Mouse (Mus musculus): ENCODE measurements around the gene Xpo1.
"Not testable (repeated sequence)": the region's sequence is repeated elsewhere in the genome, so short reads cannot be mapped to it uniquely, and the experiment has no call there.

The Xpo1 gene

DNA sequence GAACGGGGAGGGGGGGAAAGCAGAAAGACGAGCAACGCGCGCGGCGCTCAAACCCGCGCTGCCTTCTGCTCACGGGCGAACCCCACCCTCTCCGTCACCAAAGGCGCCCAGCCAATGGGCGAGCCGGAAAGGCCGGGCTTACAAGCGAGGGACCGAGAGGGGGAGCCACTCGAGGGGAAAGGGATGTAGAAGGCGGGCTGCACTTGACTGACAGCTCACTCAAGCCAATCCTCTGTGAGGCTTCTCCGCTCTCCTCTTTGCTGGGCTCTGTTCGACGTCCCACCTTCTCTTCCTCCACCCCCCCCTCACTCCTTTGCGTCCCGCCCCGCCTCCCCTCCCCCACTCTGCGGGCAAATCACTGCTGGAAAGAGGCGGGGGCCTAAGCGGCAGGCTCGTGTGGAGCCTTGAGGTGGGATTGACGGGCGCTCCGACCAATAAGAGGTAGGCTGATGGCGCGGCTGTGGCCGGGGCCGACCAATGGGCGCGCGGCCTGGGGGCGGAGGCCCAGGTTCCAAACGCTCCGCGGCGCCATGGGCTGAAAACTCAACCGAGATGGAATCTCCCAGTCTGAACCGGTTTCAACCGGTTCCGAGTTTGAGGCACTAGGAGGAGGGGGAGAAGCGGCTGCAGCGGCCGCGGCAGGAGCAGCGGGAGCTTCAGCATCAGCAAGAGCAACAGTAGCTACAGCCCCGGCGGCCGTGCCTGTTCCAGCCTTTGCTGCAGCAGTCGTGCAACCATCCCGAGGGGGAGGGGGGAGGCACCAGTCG, at the start of gene Xpo1:
TSS of gene Xpo1 (plus strand) at position 615 of the 767 bp plus-strand sequence.
- DNase-seq (ENCODE audit: low spot score in 2 of 2): peak; percentile 100

DNA sequence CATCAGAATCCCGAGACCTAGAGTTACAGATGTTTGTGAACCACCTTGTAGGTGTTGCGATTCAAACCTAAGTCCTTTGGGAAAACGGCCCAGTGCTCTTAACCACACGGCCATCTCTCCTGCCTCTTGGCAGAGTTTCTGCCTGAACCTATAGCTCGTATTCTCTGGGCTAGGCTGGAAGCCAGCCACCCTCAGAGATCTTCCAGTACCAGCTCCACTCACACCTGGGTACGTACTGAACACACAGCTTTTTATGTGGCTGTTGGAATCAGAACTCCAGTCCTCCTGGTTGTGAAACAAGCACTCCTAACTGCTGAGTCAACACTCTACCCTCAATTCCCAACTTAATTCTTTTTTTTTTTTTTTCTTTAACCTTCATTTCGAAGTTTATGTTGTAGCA, 46.1 kb upstream of the Xpo1 start:
- DNase-seq (ENCODE audit: low spot score in 2 of 2): no peak

DNA sequence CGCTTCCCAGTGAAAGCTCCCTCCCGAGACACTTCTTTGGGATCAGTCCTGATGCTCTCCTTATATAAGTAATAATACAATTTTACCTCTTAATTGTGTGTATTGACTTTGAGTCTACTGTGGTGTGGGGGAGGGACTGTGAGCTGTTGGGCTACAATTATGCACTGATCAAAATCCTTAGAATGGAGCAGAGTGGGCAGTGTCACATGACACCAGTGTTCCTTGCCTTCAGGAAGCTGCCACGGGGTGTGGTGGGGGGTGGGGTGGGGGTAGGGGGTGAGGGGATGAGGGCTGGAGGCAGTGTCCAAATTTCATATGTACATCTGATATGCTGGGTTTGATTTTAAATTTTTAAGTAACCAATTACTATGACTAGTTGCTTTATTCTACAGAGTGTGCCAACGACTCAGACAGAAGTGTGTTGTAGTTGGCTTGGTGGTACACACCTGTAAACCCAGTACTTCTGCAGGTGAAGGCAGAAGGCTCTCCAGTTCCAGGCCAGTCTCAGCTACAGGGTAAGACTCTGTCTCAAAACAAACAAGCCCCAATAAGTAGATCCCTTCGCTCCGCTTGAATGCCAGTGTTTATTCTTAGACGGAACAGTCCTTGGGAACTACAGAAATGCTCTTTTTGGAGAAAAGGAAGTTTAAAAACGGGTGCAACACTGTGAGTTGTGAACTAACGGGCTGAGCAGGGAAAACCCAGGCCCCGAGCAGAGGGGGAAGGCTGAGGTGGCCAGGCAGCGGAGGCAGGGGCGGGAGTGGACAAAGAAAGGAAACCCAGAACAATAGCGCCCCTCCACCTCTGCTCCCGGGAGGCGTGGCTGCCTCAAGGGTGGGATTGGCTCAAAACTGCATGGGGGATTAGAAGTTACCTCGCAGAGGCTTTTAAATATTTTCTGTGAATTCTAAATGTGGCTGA, 45.0 kb upstream of the Xpo1 start:
- DNase-seq (ENCODE audit: low spot score in 2 of 2): no peak

DNA sequence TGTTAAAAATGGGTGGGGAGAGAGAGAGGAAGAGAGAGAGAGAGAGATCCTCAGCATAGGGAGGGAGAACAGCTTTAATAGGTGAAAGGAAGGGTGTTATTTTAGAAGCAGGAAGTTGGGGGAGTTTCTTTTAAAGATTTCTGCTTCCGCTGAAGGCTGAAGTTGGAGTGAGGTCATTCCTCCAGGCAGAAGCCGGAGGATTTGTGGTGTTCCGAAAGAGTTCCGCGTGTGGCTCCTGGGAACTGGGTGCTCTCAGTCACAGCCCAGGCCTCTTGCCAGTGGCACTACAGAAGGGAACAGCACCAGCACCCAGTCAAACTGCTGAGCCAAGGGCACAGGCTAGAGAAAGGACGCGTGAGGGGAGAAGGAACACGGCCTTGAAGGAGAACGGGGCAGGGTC, 38.4 kb upstream of the Xpo1 start:
- DNase-seq (ENCODE audit: low spot score in 2 of 2): no peak

DNA sequence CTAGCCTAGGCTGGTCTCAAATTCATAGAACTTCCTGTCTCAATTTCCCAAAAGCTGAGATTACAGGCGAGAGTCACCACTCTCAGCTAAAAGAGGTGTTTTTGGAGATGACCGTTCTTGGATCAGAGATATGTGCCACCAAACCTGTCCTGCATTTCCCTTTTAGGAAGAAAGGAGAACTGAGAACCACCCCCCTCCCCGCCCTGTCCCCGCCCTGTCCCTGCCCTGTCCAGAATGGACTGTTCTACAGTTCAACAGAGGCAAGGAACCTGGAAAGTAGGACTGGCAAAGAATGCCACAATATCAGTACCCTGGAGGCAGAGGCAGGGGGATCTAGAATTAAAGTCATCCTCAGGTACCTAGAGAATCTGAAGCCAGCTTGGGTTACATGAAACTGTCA, 19.8 kb upstream of the Xpo1 start:
- no peak for DNase-seq (ENCODE audit: low spot score in 2 of 2)

DNA sequence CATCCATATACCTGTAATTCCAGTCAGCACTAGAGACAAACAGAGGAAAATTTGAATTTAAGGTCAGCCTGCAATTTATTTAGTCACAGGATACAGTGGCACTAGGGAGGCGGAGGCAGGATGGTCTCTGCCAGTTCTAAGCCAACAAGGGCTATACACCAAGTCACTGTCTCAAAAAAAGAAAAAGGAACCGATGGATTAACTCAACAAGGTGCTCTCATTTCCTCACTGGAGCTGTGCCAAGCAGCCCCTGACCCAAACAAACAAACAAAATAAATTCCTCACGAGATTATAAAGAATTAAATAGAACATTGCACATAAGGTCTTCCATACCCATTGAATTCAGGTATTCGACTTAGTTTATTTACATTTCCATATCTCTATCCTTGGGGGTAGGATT, 1.9 kb upstream of the Xpo1 start:
- DNase-seq (ENCODE audit: low spot score in 2 of 2): no peak

DNA sequence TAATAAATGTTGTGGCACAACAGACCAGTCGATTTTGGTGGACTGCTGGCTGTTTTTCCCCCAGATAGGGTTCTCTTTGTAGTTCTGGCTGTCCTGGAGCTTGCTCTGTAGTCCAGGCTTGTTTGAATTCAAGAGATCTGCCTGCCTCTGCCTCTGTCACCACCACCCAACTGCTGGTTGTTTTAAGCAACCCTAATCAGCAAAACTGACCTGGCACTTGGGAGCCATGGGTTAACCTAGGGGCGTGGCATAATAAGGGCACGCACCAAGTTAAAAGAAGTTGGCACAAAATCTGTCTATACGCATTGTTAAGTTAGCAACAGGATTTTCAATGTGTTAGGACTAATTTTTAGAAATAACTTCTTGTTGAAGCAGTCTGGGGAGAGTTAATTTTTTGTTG, 1.3 kb upstream of the Xpo1 start:
- no peak for DNase-seq (ENCODE audit: low spot score in 2 of 2)

DNA sequence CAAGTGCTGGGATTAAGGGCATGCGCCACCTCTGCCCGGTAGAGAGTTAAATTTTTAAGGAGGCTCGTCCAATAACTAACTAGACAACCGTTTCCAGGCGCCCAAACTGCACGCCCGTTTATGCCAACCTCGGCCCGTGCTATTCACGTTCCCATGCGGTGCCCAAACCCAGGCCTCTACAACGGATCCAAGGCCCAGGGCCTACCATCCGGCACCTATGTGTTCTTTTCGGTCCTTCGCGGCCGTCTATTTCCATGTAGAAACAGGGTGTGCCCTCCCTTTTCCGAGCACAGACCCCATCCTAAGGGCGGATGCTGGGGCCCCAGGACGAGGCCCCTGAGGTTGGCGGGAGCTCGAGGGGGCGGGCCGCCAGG, 801 bp upstream of the Xpo1 start:
- DNase-seq (ENCODE audit: low spot score in 2 of 2): no peak

DNA sequence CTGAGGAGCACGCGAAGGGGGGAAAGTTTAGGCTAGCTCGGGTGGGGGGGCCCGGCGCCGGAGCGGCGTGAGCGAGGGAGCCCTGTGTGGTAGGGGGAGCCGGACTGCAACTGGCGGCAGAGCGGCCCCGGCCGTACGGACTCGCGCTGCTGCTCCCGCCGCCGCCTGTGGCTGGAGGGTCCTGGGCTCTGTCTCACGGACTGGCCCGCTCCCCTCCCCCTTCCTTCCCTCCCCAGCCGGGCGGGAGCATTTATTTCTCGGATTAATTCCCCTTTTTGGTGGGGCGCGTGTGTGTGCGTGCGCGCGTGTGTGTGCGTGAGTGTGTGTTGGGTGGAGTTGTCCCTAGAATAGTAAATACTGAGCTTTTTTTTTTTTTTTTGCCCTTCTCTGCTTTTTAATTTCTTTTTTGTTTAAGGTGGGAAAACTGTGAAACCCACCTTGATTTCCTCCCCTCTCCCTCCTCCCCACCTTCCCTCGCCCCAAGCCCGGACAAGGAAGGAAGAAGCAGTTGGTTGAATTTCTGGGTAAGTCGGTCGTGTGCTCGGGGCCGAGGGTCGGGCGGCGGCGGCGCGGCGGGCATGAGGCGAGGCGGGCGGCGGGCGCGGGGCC, 457 bp downstream of the Xpo1 start:
- DNase-seq (ENCODE audit: low spot score in 2 of 2): peak in 1 of 2 experiments; percentile 27

DNA sequence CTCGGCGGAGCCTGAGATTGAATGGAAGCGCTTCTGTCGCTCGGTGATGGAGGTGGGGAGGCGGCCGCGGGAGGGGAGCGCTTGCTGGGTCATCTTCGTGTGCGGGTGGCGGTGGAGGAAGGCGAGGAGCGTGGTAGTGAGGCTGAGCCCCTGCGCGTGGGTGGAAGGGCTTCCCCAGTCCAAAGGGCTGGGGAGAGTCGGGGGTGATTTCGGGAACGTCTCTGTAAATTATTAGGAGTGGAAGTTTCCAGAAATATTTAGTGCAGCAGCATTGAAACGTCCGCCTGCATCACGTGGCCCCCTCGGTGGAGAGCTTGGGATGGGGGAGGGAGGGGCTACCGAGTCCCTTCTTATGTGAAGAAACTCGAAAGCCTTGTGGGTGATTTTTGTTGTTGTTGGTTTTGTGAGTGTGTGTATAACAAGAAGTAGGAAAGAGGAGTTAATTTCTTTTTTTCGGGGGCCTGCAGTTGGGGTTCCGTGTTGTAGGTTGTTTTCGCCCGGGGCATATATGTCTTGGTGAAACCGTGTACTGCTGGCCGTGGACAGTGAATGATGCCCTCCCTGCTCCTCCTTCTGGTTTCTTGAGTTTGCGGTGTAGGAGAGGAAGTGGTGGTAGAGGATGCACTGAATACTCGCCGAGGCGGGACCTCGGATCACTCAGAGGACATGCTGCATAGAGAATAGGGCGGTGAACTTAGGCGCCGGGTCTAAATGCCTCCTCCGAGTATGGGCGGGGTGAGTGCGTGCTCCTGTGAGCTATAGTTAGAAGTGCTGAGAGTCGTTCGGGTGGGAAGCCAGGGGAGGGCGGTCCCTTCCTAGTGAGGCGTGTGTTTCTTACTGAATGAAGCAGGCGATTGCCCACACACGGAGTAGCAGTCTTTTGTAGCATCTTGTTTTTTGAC, 1.2 kb downstream of the Xpo1 start:
- peak; percentile 65 to 68 for DNase-seq (ENCODE audit: low spot score in 2 of 2)

DNA sequence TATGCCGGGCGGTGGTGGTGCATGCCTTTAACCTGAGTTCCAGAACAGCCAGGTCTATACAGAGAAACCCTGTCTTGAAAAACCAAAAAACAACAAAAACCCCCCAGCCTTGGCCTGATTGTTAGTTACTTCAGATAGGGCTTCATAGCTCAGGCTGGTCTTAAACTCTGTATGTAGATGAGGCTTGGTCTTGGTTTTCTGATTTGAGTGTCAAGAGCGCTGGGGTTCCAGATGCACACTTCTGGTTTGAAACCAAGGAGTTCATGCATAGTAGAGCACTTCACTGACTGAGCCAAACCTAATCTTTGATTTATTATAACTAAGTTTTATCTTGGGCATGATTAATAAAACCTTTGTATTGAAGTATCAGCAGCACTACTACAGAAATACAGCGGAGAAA, 3.2 kb downstream of the Xpo1 start:
- no peak for DNase-seq (ENCODE audit: low spot score in 2 of 2)

DNA sequence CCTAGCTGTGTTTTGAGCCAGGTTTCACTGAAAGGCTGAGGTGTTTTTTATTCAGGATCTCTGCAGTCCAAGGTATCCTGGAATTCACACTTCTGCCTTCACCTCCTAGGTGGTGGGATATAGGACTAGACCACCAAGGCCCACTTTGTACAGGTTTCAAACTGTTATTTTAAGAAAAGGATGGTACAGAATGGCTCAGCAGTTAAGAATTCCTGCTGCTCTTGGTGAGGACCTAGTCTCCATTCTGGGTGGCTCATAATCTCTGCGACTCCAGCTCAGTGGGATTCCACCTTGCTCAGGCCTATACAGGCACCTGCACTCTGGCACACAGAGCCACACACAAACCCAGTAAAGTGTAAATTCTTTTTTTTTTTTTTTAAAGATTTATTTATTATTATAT, 3.6 kb downstream of the Xpo1 start:
- DNase-seq (ENCODE audit: low spot score in 2 of 2): no peak

DNA sequence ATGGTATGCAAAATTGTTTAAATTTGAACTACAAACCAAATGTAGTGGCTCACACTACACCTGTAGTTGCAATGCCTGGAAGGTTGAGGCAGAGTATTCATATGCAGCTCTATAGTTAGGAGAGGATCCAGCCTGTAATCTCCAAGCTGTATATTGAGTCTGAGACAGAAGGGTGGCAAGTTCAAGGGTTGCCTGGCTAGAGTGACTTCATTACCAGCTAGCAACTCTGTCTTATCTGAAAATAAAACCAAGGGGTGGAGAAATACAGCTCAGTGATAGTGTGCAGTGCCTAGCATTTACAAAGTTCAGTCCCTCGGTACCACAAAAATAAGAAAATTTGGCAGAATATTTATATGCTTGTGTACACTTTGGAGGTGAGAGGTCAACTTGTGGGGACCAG, 4.3 kb downstream of the Xpo1 start:
- DNase-seq (ENCODE audit: low spot score in 2 of 2): no peak

DNA sequence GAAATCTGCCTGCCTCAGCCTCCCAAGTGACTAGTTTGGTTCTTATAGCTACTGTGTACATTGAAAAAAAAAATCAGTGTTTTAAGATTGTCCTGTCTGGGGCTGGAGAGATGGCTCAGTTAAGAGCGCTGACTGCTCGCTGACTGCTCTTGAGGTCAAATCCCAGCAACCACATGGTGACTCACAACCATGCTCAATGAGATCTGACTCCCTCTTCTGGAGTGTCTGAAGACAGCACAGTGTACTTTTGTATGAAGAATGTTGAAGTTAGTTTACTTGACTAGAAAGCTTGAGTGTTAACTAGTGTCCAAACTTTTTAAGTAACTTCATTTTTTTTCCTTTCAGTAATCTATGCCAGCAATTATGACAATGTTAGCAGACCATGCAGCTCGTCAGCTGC, 5.6 kb downstream of the Xpo1 start:
- no peak for DNase-seq (ENCODE audit: low spot score in 2 of 2)

DNA sequence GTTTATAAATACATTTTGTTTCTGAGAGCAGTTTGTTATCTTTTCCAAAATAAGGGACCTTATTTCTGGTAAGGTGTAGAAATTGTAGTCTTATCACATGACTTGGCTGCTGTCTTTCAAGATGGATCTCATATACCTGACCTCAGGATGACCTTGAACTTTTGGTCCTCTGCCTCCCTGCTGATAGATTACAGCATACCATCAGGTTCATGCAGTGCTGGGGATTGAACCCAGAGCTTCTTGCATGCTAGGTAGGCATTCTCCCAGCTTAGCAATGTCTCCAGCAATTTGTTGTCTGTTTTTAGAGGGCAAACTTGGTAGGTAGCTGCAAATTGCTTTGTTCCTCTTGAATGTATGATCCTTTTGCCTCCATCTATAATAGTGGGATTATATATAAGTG, 9.1 kb downstream of the Xpo1 start:
- no peak for DNase-seq (ENCODE audit: low spot score in 2 of 2)

DNA sequence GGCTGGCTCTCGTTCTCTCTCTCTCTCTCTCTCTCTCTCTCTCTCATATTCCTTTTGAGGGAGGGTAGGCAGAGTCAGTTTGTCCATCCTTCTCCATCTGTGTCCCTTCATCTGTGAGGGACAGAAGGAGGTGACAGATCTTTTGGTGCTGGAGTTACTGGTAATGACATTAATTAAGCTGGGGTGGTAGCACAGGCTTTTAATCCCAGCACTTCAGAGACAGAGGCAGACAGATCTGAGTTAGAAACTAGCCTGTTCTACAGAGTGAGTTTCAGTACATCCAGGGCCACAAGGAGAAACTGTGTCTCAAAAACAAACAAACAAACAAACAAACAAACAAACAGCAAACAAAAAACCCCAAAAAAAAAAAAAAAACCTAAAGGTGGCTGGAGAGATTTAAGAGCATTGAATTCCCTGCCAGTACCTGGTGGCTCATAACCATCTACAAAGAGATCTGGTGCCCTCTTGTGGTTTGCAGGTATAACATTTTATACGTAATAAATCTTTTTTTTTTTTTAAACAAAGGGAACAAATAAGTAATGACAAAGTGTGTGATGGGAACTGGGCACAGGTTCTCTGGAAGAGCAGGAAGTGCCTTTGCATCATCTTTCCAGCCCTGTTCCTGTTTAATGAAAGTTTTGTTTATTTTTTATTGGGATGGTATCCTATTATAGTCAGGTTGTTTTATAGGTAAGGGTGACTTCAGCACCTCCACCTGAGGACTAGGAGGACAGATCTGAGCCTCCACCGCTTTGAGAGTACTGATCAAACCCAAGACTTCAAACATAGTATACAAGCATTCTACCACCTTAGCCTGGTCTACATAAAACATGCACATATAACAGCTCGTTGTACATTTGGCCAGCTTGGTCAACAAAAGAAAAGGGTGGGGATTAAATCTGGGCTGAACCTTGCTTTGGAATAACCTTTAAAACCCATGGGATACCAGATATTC, 16.2 kb downstream of the Xpo1 start:
- DNase-seq (ENCODE audit: low spot score in 2 of 2): peak in 1 of 2 experiments; percentile 24

DNA sequence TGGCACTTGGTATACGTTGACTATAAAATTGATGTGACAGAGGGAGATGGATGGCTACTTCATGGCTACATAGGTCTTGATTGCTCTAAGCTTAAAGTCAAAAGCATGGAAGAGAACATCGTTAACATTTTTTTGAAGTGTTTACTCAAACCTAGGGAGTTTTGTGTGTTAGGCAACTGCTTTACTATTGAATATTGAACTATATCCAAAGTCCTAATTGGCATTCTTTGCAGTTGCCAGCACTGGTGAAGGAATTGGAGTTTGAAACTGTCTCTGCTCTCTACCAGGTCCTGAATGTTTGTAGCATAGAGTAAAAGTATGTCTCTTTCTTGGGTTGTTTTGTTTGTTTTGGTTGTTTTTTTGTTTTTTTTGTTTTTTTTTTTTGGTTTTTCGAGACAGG, 19.9 kb downstream of the Xpo1 start:
- DNase-seq (ENCODE audit: low spot score in 2 of 2): no peak

DNA sequence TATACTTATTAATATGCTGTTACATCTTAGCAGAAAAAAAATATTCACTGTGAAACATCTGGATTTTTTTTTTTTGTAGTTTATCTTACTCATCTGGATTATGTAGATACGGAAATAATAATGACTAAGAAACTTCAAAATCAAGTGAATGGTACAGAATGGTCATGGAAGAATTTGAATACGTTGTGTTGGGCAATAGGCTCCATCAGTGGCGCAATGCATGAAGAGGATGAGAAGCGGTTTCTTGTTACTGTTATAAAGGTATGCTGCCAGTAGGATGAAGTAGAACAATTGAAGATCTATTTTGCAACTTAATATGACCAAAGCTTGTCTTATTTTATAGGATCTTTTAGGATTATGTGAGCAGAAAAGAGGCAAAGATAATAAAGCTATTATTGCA, 28.6 kb downstream of the Xpo1 start:
- no peak for DNase-seq (ENCODE audit: low spot score in 2 of 2)

DNA sequence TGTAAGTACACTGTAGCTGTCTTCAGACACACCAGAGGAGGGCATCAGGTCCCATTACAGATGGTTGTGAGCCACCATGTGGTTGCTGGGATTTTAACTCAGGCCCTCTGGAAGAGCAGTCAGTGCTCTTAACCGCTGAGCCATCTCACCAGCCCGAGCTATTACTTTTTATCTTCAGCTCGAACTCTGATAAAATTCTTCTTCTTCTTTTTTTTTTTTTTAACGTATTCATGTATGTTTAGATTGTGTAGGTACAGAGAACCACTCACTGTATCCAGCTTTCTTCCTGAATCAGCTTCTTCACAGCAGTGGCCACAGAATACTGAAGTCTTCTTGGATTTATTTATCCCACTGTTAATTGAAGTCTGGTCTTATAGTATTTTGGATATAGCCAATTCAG, 33.0 kb downstream of the Xpo1 start:
- DNase-seq (ENCODE audit: low spot score in 2 of 2): not testable (repeated sequence)

DNA sequence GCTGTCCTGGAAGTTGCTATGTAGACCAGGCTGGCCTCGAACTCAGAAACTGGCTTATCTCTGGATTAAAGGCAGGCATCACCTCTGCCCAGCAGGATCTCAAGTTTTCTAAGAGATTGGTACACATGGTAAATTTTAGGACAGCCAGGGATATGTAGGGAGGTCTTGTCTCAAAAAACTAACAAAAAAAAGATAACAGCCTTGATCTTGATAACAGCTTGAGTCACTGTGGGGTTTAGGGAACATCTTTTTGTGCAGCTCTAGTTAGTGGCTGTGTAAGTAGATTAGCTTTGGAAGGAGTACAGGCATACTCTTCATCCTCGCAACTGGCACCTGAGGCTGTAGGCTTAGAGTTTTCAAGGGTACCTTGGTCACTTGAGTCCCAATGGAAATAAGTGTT, 41.5 kb downstream of the Xpo1 start:
- no peak for DNase-seq (ENCODE audit: low spot score in 2 of 2)

DNA sequence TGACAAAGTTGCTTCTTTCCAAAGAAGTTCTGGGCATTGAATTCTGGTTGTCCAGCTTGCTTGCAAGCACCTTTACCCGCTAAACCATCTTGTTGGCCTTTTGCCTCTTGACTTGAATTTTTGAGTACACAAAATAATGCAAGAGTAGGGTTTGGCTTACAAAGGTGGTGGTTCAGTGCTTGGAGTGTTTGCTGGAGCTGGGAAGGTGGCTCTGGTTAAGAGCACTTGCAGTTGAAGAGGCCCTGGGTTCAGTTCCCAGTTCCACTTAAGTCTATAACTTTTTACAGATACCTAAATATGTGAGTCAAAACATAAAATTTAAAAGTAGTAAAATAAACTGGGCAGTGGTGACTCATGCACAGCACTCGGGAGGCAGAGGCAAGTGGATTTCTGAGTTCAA, 42.5 kb downstream of the Xpo1 start:
- DNase-seq (ENCODE audit: low spot score in 2 of 2): no peak
